Mouse (Mus musculus): ENCODE results near the gene D330045A20Rik.
"Not testable (repeated sequence)": the region's sequence is repeated elsewhere in the genome, so short reads cannot be mapped to it uniquely, and the experiment has no call there.

Gene D330045A20Rik

GRCm38 (mm10) chrX:139480022-139480894, at the start of gene D330045A20Rik:
Gene D330045A20Rik, plus strand, starts transcription at chrX:139480367.
- in situ Hi-C loops (cut with MboI; ENCODE audit: unreplicated experiment in 2 of 2), result no loop called here

DNA sequence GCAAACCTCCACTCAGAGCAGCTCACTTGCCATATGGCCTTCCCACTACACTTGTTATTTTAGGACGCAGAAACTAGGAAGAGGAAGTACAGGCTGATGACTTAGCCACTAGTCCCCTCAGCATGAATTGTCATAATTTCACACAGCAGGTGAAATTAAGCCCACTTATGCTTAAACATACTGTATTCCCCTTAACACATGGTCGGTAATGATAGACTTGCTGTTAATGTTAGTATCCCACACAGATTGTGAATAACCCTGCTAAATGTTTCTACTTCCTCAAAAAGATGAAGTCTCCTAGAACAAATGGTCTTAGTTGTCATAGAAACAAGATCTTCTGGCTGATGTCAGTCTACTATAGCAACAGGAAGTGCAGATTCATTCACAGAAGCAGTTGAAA, 47.6 kb upstream of the D330045A20Rik start:
- in situ Hi-C loops (cut with MboI; ENCODE audit: unreplicated experiment in 2 of 2), result loop anchor here in 1 of 2 experiments (10.0 kb wide), 1 partner anchor 312 kb away; no protein-coding TSS in a partner anchor

GRCm38 (mm10) chrX:139435202-139435601, 45.0 kb upstream of the D330045A20Rik start:
- in situ Hi-C loops (cut with MboI; ENCODE audit: unreplicated experiment in 2 of 2), result loop anchor here in 1 of 2 experiments (10.0 kb wide), 1 partner anchor 310 kb away; no protein-coding TSS in a partner anchor

GRCm38 (mm10) chrX:139441057-139441456, 39.1 kb upstream of the D330045A20Rik start:
- in situ Hi-C loops (cut with MboI; ENCODE audit: unreplicated experiment in 2 of 2), result not testable (repeated sequence)

DNA sequence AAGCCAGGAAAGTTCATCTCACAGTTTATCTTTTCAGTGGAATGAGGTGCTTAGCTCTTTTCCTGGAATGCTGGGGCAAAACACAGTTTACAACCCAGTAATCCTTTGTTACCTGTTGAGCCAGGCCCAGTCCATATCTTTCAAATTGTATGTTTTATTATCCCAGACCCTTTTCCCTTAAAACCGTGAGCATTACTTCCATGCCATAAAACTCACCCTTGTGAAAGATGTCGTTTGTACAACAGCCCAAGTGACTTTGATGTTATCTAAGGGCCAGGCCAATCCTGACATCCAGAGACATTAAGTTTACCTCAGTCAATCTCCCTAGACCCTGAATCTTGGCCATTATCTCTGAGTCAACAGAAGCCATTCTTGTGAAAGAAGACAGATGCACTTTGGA, 23.4 kb upstream of the D330045A20Rik start:
- in situ Hi-C loops (cut with MboI; ENCODE audit: unreplicated experiment in 2 of 2), result no loop called here

GRCm38 (mm10) chrX:139482083-139482482, 1.9 kb downstream of the D330045A20Rik start:
- in situ Hi-C loops (cut with MboI; ENCODE audit: unreplicated experiment in 2 of 2), result no loop called here

- in situ Hi-C loops (cut with MboI; ENCODE audit: unreplicated experiment in 2 of 2), result no loop called here
Observed at GRCm38 (mm10) chrX:139484974-139485373, 4.8 kb downstream of the D330045A20Rik start.

DNA sequence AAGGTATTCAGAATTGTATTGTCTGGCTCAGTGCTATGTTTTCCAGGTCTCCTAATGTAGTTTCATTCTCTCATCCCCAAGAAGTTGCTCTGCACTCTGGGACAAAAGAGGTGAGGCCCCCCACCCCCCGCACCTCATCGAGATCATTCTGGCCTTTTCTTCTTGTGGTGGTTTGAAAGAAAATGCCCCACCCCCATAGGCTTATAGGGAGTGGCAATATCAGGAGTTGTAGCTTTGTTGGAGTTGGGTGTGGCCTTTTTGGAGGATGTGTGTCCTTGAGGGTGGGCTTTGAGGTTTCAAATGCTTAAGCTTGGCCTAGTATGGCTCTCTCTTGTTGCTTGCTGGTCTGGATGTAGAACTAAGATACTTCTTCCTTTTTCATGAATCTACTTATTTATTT, 36.0 kb downstream of the D330045A20Rik start:
- in situ Hi-C loops (cut with MboI; ENCODE audit: unreplicated experiment in 2 of 2), result no loop called here

DNA sequence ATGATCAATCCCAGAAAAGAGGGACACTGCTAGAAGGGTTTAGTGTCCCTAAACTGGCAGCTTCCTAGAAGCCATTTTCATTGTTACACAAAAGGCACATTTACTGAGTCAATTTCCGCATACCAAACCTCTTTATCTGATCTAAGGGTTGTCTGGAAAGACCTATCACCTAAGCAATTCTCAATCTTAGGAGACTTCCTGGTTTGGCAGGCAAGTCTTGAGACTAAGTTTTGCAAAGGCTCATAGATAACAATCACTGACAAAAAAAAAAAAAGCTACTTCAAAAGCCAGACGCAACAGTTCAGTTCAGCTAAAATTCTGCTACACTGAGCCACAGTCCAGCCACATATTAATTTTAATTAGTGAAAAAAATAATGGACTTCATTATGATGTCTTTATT, 39.1 kb downstream of the D330045A20Rik start:
- in situ Hi-C loops (cut with MboI; ENCODE audit: unreplicated experiment in 2 of 2), result no loop called here

- in situ Hi-C loops (cut with MboI; ENCODE audit: unreplicated experiment in 2 of 2), result no loop called here
Observed at GRCm38 (mm10) chrX:139524303-139525091, 44.3 kb downstream of the D330045A20Rik start.

DNA sequence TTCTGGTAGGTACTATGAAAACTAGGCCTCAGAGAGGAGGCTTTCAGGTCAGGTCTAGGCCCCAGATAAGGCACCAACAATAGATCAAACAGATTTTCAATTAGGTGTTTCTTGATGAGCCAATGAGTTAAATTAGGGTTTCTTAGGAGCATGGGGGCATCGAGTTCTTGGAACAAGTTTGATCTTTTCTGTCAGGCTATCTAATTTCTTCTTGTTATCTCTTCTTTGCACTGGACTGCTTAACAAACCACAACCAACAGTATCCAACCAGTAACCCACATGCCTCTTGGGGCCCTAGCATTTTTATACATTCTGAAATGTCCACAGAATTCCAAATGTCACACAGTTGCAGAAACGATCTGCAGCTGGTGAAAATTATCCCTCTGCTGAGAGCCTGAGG, 45.6 kb downstream of the D330045A20Rik start:
- in situ Hi-C loops (cut with MboI; ENCODE audit: unreplicated experiment in 2 of 2), result no loop called here

DNA sequence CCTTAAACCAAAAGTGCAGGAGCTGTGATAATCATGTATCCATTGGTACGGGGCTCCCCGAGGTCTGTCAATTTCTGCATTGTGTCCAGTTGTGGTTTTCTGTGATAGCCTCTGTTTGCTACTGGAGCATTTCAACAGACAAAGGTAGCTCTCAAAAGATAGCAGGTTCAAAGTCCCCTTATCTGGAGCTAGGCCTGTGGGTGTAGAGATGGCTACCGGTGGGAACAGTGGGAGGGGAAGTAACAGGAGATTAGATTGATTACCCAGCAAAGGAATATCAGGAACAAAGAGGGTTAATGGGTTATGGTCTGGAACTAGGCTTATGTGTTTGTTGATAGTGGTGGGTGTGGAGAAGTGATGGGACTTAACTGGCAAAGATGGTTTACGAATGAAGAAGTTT, 46.8 kb downstream of the D330045A20Rik start:
- in situ Hi-C loops (cut with MboI; ENCODE audit: unreplicated experiment in 2 of 2), result no loop called here

- in situ Hi-C loops (cut with MboI; ENCODE audit: unreplicated experiment in 2 of 2), result no loop called here
Observed at GRCm38 (mm10) chrX:139529678-139530077, 49.5 kb downstream of the D330045A20Rik start.

DNA sequence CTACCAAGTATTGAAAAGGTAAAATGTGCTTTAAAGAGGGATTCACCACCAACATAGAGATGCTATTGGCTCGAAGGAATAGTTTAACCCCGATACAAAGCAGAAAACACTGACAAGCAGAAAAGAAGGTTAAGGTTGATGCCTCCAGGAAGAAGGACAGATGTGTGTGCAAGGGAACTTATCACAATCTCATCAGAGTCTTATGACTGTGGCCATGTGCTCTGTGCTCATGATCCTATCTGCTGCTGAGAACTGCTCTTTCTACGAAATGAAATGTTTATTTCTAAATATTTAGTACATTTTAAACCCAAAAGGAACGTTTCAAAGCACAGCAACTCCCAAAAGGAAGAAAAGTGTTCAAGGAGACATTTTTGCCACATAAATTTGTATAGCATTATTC, 52.1 kb downstream of the D330045A20Rik start:
- in situ Hi-C loops (cut with MboI; ENCODE audit: unreplicated experiment in 2 of 2), result no loop called here

GRCm38 (mm10) chrX:139537641-139538397, 57.7 kb downstream of the D330045A20Rik start:
- in situ Hi-C loops (cut with MboI; ENCODE audit: unreplicated experiment in 2 of 2), result no loop called here

- in situ Hi-C loops (cut with MboI; ENCODE audit: unreplicated experiment in 2 of 2), result no loop called here
Observed at GRCm38 (mm10) chrX:139543726-139544125, 63.6 kb downstream of the D330045A20Rik start.

DNA sequence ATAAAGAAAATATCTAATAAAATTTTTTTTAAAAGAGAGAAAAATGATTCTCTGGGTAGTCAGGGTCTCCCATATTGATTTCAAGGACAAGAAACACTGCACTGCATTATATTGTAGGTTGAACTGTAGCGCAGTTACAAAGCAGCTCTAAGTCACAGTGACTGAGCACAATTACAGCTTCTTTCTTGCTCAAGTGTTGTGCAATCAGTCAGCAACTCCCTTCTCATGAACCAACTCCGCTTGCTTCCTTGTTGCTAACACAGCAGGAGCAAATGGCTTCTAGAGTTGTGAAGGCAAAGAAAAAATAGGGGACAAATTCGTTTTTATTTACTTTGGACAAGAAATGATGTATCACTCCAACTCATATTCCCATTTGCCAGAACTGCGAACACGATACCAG, 70.3 kb downstream of the D330045A20Rik start:
- in situ Hi-C loops (cut with MboI; ENCODE audit: unreplicated experiment in 2 of 2), result no loop called here

DNA sequence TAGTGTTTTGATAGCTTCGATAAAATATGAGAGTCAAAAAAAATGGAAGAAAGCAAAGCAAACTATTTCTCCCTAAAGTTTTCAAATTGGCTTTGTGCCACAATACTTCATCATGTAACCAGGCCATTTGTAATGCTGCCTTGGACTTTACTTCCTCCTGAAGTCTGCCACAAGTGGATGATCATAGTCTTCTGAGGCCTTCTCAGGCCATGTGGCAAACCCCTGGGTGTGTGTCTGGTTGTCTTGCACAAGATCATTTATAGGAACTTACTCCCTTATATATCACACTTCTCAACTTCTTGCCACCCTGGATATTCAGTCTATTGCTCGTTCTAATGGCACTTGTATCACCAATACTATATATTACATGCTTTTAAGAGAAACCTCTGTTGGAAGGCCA, 71.9 kb downstream of the D330045A20Rik start:
- in situ Hi-C loops (cut with MboI; ENCODE audit: unreplicated experiment in 2 of 2), result no loop called here

- in situ Hi-C loops (cut with MboI; ENCODE audit: unreplicated experiment in 2 of 2), result no loop called here
Observed at GRCm38 (mm10) chrX:139562255-139562924, 82.2 kb downstream of the D330045A20Rik start.

- in situ Hi-C loops (cut with MboI; ENCODE audit: unreplicated experiment in 2 of 2), result no loop called here
Observed at GRCm38 (mm10) chrX:139562925-139563461, 82.8 kb downstream of the D330045A20Rik start, which contains the start of gene Rnf128. Gene Rnf128, plus strand, starts transcription at chrX:139563316.

All from v-Abl transformed pro-B cells (cell line).